Mouse (Mus musculus) intestine, embryonic 16.5 days (tissue): ENCODE data around the gene Nup107. TPM values are rescaled to one million over a fixed set of nuclear protein-coding genes. Genes with fewer than 3 reads are reported as not detected.

Experiments used
- ATAC-seq: fragments of 200-750 bp; cut with Nextera tagmentation; 2 replicates; pipeline ENCODE4 v1.8.0; 2017; ENCODE audit warnings: moderate TSS enrichment, moderate library complexity
- H3K27ac ChIP-seq: fragments of 300-500 bp; sonication (generic); 2 replicates; pipeline ENCODE4 v1.5.1; 2014; ENCODE audit warnings: mild to moderate bottlenecking, low read length
- H3K27me3 ChIP-seq: fragments of 300-500 bp; sonication (generic); replicated peaks from 2 replicates; pipeline ENCODE4 v1.6.1; 2014; ENCODE audit warnings: low read length, control low read depth, mixed read lengths; ENCODE audit not compliant: control insufficient read depth, insufficient read depth
- H3K36me3 ChIP-seq: fragments of 300-500 bp; sonication (generic); 2 replicates; pipeline ENCODE4 v1.6.1; 2014; ENCODE audit warnings: low read length, control low read depth; ENCODE audit not compliant: control insufficient read depth, insufficient read depth
- H3K4me1 ChIP-seq: fragments of 300-500 bp; sonication (generic); 2 replicates; pipeline ENCODE4 v1.6.1; 2014; ENCODE audit warnings: low read length, control low read depth, mixed read lengths; ENCODE audit not compliant: control insufficient read depth, insufficient read depth
- H3K4me2 ChIP-seq: fragments of 300-500 bp; sonication (generic); 2 replicates; pipeline ENCODE4 v1.6.1; 2014; ENCODE audit warnings: low read depth, low read length, control low read depth
- H3K4me3 ChIP-seq: fragments of 300-500 bp; sonication (generic); 2 replicates; pipeline ENCODE4 v1.5.1; 2014; ENCODE audit warnings: mild to moderate bottlenecking, low read length
- H3K9ac ChIP-seq: fragments of 300-500 bp; sonication (generic); 2 replicates; pipeline ENCODE4 v1.6.1; 2014; ENCODE audit warnings: low read depth, low read length
- H3K9me3 ChIP-seq: fragments of 300-500 bp; sonication (generic); 2 replicates; pipeline ENCODE4 v1.6.1; 2016; ENCODE audit warnings: low read length, control low read depth; ENCODE audit not compliant: control insufficient read depth
- WGBS: fragments of 180-500 bp; shearing (Covaris S2); extraction: QIAGEN DNeasy Blood & Tissue Kit; methylation state at CpG from one replicate; pipeline ENCODE4 v1.1.7; 2014; 5-methylcytosine and 5-hydroxymethylcytosine counted together
- polyA plus RNA-seq: library from polyadenylated mRNA; unstranded; fragments of >200 nt; fragmentation: Nextera tagmentation; extraction: Ambion mirVana; gene quantifications from 2 replicates; pipeline ENCODE4 v1.2.1, GENCODE M21; 2015

The Nup107 gene
- 42.0 and 48.8 TPM in 2 replicates for polyA plus RNA-seq

DNA sequence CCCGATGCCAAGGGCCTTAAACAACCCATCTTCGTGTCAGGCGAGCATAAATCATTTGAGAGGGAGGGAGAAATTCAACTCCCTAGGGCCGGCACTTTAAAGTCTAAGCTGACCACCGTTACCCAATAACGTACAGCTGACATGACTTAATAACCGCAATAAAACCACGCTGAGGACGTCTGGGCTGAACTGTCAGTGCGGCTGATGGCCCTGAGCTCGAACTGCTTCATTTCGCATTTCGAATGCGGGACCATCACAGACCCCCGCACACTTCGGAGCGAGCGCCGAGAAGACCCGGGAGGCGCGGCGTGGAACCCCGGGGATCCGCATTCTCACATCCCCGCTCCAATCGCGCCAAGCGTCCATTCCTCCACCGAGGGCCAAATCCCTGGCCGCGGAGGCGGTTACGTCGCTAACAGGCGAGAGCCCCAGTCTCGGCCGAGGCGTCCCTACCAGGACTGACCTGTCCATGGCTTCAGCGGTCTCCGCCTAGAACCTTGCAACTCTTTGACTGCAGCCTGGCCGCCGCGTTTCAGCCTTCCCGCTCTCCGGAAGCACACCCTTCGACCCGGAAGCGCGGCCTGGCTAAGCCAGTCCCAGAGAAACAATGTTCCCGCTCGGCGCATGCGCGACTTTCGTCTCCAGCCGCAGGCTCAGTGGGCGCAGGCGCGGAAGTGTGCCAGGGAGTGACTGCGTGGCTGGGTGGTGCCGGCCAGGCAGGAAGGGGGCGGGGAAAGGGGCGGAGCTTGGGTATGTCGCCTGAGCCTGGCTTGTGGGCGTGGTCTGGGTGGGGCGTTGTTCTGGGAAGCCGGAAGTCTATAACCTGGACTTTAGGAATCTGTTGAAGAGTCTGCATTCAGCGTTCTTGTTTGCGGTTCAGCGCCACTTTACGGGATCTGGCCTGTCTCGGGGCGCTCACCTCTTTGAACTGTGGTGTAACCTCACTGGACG, at the start of gene Nup107:
TSS of gene Nup107 (minus strand) at position 565 of the 951 bp plus-strand sequence.
- peak within 1 kb of the TSS; percentile 83 for H3K27ac ChIP-seq
- peak within 1 kb of the TSS; percentile 63 for H3K4me2 ChIP-seq
- H3K4me3 ChIP-seq = peak within 1 kb of the TSS; percentile 95
- no peaks in the 10 kb centered on the region for H3K27me3 ChIP-seq
- peaks cover 17% of the 10 kb centered on the region for H3K4me1 ChIP-seq
- H3K9ac ChIP-seq = peak within 1 kb of the TSS; percentile 90
- no peaks in the 10 kb centered on the region for H3K9me3 ChIP-seq
- peak; percentile 97 for ATAC-seq
- no peaks in the 10 kb centered on the region; the same call in 1 of the 2 replicates for H3K36me3 ChIP-seq
- WGBS = under 1% methylated on average over 75 of the region's 75 CpGs

DNA sequence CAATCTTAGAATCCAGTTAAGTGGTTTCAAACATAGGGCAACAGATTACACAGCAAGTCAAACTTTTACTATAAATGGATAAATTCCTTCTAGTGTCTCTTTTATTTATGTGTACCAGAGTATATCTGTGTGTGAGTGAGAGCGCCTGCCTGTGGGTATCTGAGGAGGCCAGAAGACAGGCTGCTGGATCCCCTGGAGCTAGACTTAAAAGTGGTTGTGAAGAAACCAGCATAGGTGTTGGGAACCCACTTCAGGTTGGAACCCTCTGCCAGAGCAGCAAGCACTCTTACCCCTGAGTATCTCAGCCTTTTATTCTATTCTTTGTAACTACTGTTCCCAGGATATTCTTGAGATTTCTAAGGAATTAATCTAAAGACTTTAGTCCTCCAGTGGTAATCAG, 49.3 kb upstream of the Nup107 start:
- H3K9ac ChIP-seq = no peak overlapping the region
- no peak for ATAC-seq
- H3K4me2 ChIP-seq = no peak overlapping the region
- H3K4me1 ChIP-seq = peaks cover 10% of the 10 kb centered on the region
- H3K4me3 ChIP-seq = no peak overlapping the region
- no peaks in the 10 kb centered on the region for H3K9me3 ChIP-seq
- 76% methylated on average over 1 of the region's 1 CpGs for WGBS
- no peaks in the 10 kb centered on the region for H3K36me3 ChIP-seq
- H3K27me3 ChIP-seq = no peaks in the 10 kb centered on the region
- no peak overlapping the region for H3K27ac ChIP-seq

- Histone ChIP-seq H3K4me1 (peaks cover 9% of the 10 kb centered on the region), H3K4me2 (no peak overlapping the region), H3K4me3 (no peak overlapping the region), H3K36me3 (no peaks in the 10 kb centered on the region), H3K27me3 (no peaks in the 10 kb centered on the region), H3K27ac (no peak overlapping the region), H3K9me3 (no peaks in the 10 kb centered on the region), H3K9ac (no peak overlapping the region)
- 86% methylated on average over 5 of the region's 5 CpGs for WGBS
- ATAC-seq = no peak
These were observed 48.0 kb upstream of the Nup107 start for GRCm38 (mm10) chr10:117840431-117840995.

DNA sequence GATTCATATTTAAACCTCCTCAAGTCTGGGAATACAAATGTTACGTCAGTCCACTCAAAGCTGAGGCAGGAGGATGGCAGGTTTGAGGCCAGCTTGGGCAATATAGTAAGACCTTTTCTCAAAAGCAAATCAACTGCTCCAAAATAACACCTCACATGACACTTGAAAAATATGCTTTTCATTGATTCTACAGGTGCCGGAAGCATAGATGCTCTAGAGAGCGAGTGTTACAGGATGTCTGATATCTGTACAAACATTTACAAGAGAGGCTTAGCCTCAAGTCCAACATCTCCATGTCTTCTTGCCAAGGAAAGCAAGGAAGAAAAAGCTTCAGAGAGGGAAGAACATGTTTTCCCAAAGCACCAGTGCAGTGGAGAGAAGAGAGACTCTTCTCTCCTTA, 47.2 kb upstream of the Nup107 start:
- Histone ChIP-seq H3K9me3 (no peaks in the 10 kb centered on the region), H3K4me2 (no peak overlapping the region), H3K9ac (no peak overlapping the region), H3K27ac (no peak overlapping the region), H3K36me3 (no peaks in the 10 kb centered on the region), H3K4me3 (no peak overlapping the region), H3K4me1 (peaks cover 12% of the 10 kb centered on the region), H3K27me3 (no peaks in the 10 kb centered on the region)
- 83% methylated on average over 3 of the region's 3 CpGs for WGBS
- no peak for ATAC-seq

GRCm38 (mm10) chr10:117838924-117839323, 46.4 kb upstream of the Nup107 start:
- H3K27me3 ChIP-seq = no peaks in the 10 kb centered on the region
- peaks cover 12% of the 10 kb centered on the region for H3K4me1 ChIP-seq
- H3K4me2 ChIP-seq = no peak overlapping the region
- 91% methylated on average over 3 of the region's 3 CpGs for WGBS
- H3K9me3 ChIP-seq = no peaks in the 10 kb centered on the region
- no peaks in the 10 kb centered on the region for H3K36me3 ChIP-seq
- H3K27ac ChIP-seq = no peak overlapping the region
- no peak overlapping the region for H3K4me3 ChIP-seq
- ATAC-seq = no peak
- no peak overlapping the region for H3K9ac ChIP-seq

DNA sequence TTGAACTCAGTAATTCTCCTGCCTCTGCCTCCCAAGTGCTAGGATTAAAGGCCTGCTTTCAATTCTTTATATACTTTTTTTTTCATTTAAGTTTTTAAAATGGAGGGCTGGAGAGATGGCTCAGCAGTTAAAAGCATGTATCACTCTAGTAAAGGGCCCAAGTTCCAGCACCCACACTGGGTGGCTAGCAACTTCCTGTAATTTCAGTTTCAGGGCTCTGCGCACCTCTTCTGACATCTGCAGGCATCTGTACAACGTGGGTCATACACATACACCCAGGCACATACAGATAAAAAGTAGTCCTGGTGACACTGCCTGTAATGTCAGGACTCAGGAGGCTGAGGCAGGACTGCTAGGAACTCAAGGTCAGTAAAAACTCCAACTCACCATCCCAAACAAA, 43.8 kb upstream of the Nup107 start:
- 79% methylated on average over 2 of the region's 2 CpGs for WGBS
- no peak for ATAC-seq
- Histone ChIP-seq H3K27me3 (no peaks in the 10 kb centered on the region), H3K4me1 (peaks cover 7% of the 10 kb centered on the region; the same call in 1 of the 2 replicates), H3K9me3 (no peaks in the 10 kb centered on the region), H3K27ac (no peak overlapping the region), H3K9ac (no peak overlapping the region), H3K4me2 (no peak overlapping the region), H3K4me3 (no peak overlapping the region), H3K36me3 (no peaks in the 10 kb centered on the region)

- WGBS = 55% methylated on average over 5 of the region's 5 CpGs
- ATAC-seq = no peak
- no peak overlapping the region for H3K4me2 ChIP-seq
- H3K4me3 ChIP-seq = no peak overlapping the region
- H3K27me3 ChIP-seq = no peaks in the 10 kb centered on the region
- no peak overlapping the region for H3K27ac ChIP-seq
- no peaks in the 10 kb centered on the region for H3K9me3 ChIP-seq
- H3K9ac ChIP-seq = no peak overlapping the region
- peaks cover 3% of the 10 kb centered on the region; the same call in 1 of the 2 replicates for H3K4me1 ChIP-seq
- H3K36me3 ChIP-seq = no peaks in the 10 kb centered on the region
These were observed 42.9 kb upstream of the Nup107 start for GRCm38 (mm10) chr10:117835453-117835852.

- Histone ChIP-seq H3K4me2 (no peak overlapping the region), H3K27ac (no peak overlapping the region), H3K4me3 (no peak overlapping the region), H3K27me3 (no peaks in the 10 kb centered on the region), H3K4me1 (peaks cover 10% of the 10 kb centered on the region; the same call in 1 of the 2 replicates), H3K9me3 (no peaks in the 10 kb centered on the region), H3K9ac (no peak overlapping the region), H3K36me3 (no peaks in the 10 kb centered on the region)
- no peak for ATAC-seq
- WGBS = 85% methylated on average over 3 of the region's 3 CpGs
These were observed 38.3 kb upstream of the Nup107 start for GRCm38 (mm10) chr10:117830797-117831196.

GRCm38 (mm10) chr10:117829472-117830155, 37.1 kb upstream of the Nup107 start:
- no peak for ATAC-seq
- Histone ChIP-seq H3K27me3 (no peaks in the 10 kb centered on the region), H3K36me3 (no peaks in the 10 kb centered on the region), H3K4me1 (peaks cover 13% of the 10 kb centered on the region; the same call in 1 of the 2 replicates), H3K9ac (no peak overlapping the region), H3K27ac (no peak overlapping the region), H3K9me3 (no peaks in the 10 kb centered on the region), H3K4me2 (no peak overlapping the region), H3K4me3 (no peak overlapping the region)
- 89% methylated on average over 7 of the region's 7 CpGs for WGBS
